Mouse (Mus musculus): ENCODE data around the gene Sema4d.

Sema4d gene

DNA sequence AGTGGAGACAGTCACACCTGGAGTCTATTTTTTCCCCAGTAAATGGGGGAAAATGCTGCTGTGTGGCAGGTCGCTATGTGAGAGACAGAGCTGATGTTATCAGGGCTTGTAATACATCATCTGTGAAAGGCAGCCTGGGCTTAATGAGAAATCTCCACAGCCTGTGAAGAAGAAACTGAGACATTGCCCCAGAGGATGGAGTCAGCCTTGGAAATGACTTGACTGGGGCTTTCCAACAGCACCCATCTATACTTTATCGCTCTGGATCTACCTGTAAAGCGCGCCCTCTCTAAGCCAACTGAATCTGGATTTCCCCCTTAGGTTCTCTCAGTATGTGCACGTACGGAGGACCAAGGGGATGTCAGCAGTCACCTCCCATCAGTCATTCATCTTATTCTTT, 21.1 kb upstream of the Sema4d start:
- no peak for DNase-seq (ENCODE audit: low spot score)

DNA sequence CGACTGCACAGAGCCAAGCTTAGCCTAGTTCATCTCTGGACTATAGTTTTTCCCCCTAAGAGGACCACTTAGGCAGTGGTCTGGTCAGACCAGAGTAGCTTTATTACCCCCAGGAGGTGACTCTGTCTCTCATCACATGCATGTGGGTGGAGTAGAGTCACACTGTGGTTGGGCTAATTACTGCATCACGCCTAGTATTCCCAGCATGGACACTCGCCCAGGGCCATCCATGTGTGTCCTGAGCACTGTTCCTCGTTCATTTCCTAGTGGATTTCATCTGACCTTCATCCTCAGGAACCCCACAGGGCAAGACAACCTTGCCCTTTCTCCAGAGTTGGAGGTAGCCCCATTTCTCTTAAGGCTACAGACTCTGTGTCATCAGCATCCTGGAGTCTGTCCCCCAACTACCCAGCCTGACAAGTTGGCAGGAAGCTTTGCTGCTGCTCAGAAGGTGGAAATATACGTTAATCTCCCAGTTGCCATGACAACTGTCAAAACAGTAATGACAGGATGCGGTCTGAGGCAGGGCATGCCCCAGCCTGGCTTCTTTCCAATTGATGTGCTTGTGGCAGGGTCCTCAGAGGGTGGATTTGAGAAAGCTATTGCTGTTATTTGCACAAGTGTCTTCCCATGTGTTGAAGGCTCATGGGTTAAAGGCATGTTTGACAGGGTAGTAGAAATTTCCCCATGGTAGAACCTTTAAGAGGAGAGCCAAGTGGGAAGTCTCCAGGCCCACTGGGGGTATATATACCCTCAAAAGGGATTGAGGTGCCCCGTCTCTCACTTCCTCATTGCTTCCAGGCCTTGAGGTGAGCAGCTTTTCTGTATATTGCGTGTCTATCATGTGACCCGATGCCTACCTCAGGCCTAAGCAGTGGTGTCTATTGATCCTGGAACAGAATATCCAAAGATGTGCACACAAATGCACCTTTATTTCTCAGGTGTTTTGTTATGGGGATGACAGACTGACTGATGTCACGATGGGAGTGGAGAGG, 20.4 kb upstream of the Sema4d start:
- DNase-seq (ENCODE audit: low spot score) = peak; percentile 72

DNA sequence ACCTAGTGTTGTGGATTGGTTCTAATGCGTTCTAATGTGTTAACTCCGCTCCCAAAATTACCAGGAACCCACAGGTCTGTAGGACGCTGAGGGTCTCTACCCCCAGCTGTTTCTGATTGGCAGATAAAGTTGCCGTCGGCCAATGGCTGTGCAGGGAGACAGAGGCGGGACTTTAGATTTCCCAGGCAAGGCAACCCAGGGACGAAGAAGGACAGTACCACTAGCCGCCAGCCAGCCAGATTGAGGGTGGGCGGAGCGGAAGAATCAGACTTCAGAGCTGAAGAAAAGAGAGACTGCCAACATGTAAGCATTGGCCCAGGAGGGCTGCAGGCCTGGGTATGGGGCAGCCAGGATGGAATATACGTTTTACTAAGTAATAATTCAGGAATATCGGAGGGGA, 14.6 kb upstream of the Sema4d start:
- peak; percentile 68 for DNase-seq (ENCODE audit: low spot score)

DNA sequence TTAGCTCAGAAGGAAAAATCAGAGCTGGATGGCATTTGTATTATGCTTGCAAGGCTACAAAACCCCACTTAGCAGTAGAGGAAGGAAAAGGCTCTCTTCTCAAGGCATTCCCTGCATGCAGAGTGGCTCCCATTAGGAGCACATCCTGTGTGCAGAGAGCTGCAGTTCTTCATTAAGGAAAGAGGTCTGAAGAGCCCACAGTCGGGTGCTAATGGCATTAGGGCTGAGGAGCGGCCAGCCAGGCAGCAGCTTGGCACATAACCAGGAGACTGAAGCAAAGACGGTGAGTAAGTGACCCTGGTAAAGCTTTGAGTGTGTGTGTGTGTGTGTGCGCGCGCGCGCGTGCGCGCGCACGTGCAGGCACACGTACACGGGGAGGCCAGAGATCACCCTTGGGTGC, 12.7 kb upstream of the Sema4d start:
- DNase-seq (ENCODE audit: low spot score) = no peak

DNA sequence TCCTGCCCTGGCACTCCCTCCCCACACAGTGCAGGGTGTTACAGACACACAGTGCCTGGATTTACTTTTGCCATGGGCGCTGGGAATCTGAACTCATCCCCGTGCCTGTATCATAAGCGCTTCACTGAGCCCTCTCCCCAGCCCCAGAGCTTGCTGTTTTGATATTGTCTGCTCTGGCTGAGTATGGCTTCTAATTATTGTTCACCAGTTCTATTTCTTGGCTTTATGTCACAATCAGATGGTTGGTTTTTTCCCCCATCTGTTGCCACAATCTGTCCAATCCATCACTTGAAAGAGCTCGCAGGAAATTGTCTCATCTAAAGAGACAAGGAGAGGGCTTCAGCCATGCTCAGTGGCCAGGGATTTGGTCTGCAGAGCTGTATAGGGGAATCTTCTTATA, 12.1 kb upstream of the Sema4d start:
- DNase-seq (ENCODE audit: low spot score) = no peak

DNA sequence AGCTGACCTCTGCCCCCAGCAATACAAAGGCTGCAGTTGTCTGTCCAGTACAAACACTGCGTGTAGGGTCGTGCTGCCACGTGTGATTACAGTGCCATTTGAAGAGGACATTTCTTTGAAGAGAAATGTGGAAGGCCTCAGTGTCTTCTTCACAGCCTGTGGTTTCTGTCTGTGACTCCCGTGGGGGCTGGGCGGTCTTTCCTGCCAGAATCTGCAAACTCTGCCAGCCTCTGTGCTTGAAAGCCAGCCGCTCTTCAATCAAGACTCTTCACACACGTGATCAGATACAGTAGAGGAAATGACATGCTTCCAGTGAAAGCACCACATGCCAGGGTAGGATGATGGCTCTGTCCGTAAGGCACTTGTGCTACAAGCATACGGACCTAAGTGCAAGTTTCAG, 7.4 kb upstream of the Sema4d start:
- DNase-seq (ENCODE audit: low spot score) = no peak

DNA sequence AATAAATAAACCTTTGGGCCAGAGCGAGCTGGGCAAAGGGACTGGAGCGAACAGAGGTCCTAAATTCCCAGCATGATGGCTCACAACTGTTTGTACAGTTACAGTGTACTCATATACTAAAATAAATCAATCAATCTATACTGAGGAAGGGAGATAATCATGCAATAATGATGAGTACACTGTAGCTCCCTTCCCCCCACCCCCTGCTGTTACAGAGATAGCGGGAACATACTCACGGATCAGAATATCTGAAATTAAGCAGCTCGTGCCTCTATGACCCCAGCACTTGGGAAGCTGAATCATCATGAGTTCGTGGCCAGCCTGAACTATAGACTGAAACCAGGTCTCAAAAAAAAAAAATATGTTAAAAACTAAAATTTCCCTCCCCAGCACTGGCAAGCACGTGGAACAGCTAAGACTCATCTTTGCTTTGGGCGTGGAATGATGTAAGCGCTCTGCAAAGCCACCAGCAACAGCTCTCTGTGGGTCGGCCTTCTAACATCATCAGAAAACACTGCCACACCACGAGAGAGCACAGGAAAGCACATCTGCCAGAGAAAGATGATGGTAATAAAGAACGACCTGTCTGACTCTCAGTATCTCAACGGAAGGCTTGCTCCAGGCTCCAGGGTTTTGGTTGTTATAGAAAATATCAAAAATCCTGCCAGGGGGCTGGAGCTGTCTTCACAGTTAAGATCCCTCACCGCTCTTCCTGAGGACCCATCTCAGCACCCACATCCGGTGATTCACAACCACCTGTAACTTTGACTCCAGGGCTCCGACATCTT, 6.4 kb upstream of the Sema4d start:
- no peak for DNase-seq (ENCODE audit: low spot score)

DNA sequence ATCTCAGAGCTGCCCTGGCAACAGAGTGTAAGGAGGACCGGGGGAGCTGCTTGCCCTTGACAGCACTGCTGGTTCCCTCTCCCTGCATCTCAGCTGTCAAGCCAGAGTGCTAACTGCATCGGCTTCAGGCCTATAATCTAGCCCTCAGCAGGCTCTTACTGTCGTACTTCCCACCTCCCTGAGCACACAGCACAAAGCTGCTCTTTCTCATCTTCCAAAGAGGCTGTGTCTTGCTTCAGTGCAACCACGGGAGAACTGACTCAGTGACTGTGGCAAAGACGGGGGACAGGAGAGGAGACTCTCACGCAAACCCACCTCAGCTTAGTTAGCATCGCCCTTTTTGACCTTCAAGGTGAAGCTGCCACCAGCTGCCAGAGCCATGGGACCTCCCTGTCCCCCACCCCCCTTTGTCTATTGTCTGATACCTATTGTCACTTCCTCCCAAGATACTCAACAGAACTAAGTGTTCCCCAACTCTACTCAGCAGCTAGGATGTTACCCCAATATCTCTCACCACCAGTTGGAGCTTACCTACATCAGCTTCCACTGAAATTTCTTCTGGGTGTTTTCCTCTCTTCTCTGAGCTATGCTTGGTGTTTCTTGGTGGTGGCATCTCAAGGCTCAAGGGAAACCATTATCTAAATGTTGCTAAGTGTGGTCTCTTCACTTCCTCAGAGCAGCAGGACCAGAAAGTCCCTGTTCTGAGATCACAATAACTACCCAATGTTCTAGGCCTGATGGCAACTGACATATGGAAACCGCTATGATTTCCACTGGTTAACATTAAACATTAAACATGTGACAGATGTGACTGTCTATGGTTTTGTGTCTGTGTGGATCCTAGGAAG, 4.6 kb upstream of the Sema4d start:
- DNase-seq (ENCODE audit: low spot score) = no peak

DNA sequence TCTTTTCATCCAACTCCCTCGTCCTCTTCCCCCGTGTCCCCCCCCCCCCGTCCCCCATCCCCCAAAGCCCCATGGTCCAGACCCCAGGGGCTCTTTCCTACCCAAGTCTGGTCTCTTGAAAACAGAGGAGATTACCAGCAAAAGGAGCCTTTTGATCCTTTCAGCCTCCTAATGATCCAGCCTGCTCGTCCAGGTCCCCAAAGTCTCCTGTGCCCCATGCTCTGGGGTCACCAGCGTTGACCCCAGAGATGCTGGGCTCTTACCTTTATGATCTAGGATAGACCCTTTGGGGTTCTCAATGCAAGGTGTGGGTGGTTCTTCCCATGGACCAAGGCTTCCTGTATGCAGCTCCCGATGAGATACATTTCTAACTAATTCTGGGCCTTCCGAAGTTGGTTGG, 401 bp upstream of the Sema4d start:
- no peak for DNase-seq (ENCODE audit: low spot score)

DNA sequence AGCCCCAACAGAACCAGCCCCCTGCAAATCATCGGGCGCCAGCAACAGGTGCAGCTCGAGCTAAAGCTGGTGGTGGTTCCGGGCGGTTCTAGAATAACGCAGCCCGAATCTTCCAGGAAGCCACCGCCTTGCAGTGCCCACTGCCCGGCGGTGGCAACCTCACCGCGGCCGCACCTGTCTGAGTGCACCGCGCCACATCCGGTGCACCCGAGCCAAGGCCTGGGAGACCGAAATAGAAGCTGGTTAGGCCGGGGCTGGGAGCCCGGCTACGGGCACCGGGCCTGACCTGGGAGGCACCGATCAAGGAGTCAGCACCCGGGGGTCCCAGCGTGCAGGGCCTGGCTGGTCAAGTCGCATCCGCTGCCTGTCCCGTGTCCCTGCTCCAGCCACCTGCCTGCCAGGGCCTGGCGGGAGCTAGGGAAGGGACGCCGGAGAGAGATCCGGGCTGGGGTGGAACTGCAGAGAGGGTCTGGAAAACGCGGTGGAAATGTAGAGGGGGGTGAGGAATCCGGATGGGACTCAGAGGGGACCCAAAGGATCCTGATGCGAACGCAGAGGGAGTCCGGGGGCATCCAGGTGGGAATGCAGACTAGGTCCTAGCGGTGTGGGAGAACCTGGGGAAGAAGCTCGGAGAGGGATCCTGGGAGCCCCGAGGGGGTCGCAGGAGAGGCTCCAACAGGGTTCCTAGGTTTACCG, 670 bp downstream of the Sema4d start:
- DNase-seq (ENCODE audit: low spot score) = no peak

DNA sequence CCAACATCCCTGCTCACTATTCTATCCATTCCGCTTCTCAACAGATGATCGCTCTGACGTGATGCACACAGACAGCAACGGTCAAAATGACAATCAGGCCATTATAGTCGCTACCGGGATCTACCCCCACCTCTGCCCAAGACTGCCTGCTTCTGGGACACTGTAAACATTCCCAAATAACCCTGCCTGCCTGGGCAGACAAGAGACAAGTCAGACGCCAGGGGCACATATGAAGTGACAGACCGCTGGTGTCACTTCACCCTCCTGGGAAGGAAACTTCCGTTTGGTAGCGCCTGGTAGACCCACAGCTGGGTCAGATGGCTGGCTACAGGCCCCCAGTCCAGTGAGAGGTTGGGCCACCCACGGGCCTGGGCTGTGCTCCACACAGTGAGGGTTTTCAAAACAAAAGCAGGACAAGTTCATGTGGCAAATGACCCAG, 1.4 kb downstream of the Sema4d start:
- no peak for DNase-seq (ENCODE audit: low spot score)

DNA sequence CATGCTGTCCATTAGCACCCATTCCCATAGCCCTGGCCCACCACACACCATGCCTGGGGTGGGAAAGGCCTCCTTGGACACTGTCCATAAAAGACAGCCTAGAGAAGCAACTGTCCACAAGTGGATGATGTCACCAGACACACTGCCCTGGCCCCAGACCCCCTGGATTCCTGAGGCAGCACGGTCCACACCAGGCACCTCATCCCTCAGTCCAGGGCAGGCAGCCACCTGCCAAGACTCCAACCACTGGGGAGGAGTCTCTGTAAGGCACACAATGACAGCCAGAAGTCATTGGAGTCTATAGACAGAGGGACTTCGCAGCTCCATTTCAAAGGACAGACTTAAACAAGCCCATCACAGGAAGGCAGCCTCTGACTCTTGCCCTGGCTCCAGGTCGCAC, 1.9 kb downstream of the Sema4d start:
- DNase-seq (ENCODE audit: low spot score) = no peak

DNA sequence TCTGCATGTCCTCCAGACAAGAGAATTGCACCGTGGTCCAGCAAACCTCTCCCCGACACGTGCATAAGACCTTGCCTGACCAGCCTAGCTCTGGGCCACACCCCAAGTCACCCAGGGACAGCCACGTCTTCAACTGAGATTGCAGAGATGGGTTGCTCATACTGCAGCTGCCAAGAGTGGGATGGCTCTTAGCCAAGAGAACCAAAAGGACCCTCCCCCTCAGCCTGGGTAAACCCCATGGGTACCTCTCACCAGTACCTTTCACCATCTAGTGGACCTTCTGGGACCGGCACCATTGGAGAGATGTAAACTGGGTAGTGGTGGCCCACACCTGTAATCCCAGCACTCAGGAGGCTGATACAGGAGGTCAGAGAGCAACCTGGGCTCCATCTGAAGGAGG, 2.8 kb downstream of the Sema4d start:
- no peak for DNase-seq (ENCODE audit: low spot score)

DNA sequence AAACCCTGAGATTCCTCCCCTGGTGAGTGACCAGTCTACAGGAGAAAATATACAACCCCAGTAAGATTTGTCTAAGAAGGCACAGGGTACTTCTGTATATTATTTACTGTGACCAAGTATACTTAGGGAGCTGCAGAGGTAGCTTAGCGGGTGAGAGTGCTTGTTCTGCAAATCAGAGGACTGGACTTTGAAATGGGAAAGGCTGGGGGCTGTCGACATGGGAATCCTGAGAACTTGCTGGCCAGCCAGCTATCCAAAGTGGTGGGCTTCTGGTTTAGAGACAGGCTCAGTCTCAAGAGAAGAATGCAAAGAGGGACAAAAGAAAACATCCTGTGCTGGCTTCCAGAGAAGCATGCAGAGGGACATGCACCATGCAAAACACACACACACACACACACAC, 5.7 kb downstream of the Sema4d start:
- no peak for DNase-seq (ENCODE audit: low spot score)

DNA sequence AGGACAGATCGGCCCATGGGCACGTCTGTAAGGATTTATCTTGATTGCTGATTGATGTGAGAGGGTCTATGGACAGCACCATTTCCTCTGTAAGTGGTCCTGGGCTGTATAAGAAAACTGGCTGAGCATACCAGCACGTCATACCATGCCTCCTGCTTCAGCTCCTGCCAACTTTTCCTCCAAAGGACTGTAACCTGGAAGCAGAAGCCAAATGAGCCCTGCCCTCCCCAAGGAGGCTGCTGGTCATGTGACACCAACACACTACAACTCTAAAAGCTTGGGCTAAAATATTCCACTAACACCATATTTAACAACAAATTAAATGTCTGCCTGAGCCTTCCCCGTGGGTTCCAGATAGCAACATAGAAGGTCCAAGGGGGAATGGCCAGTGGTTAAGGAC, 6.9 kb downstream of the Sema4d start:
- no peak for DNase-seq (ENCODE audit: low spot score)

DNA sequence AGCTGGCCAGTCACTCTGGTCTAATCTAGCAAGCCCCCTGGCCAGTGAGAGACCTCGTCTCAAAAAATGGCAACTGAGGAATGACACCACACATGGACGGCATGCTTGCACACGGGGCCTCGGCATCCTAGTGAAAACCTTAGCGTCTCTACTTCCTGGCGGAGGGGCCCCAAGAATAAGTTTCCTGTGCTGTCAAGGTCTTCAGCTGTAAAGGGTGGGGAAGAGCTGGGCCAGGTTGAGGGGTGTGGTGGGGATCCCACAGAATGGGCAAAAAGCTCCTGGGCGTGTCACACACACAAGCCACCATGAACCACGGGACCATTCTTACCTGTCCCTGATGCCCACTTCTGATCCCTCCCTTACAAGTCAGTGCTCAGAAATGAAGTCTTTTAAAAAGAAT, 9.1 kb downstream of the Sema4d start:
- DNase-seq (ENCODE audit: low spot score) = no peak

DNA sequence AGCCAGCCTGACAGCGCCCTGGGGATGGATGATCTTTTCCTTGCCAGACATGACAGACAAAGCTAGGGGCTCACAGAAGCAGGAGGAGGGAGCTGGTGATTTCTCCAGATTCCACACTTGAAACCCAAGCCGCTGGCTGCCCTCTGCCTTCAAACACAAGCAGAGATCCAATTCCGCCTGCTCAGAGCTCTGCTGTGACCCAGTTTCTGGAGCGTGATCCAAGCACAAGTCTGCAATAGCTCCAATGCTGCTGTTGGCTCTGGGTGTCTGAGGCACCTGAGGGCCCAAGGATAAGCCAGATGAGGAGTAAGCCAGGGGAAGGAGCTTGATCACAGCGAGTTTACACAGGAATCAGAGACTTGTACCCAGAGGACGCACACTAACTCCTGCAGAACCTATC, 9.7 kb downstream of the Sema4d start:
- no peak for DNase-seq (ENCODE audit: low spot score)

DNA sequence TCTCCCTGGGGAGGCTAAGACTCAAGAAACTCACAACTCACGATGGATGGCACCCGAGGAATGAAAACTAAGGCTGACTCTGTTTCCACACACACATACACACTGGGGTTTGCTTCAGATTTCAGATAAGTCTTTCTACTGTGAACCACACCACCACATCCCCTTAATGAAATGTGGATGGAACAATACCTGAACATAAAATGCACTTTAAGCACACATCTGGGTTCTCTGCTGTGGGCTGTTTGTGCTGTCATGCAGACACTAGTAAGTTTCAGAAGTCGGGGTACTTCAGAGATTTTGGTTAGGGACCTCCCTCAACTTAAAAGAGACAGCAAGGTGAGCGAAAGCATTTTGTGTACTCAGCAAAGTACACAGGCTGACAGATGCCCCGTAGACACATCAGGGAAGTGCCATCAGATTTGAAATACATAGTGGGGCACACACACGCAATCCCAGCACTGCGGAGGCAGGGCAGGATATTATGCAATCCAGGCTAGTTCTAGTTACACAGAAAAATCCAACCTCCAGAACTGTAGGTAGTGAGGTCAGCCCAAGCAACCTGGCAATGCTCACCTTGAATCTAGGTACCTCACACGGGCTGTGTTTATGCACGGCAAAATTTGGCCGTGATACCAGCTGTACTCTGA, 12.9 kb downstream of the Sema4d start:
- DNase-seq (ENCODE audit: low spot score) = no peak

DNA sequence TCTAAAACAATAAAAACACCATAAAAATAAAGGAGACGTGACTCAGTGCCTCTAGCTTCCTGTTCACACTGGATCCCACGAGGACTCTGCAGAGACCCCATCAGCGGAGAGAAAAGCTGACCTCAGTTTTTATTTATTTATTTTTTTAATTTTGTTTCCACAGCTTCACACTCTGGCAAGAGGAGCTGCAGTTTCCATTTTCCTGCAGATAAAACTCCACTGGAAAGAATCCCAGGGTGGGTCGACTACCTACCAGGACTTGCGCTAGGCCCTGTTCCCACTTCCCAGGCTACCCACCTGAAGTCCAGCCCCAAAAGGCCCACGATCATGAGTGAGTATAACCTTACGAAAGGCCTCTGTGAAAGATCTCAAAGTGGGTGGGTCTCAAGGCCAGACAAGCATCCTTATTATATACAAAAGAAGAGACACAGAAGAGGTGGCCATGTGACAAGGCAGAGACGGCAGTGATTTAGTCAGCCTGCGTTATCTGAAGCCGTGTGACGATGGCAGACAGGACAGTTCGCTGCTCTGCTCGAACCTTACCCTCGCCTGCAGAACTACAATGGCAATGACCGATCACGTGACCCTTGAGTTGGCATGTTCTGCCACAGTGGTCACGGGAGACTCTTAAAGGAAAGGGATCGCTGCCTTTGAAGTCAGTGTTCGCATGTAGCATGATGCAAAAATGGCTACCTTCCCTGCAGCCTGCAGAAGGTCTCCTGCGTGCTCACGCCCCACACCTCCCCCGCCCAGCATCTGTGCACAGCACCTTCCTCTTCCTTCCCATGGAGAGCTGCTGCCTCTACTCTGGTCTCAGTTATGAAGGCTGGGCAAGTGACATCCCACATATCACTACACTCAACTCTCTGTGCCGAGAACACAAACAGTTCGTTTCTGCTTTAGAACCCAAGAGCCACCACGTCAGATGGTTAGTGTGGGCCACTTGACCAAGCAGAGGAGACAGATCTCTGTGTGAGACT, 14.3 kb downstream of the Sema4d start:
- DNase-seq (ENCODE audit: low spot score) = no peak

Measured in embryo, embryonic 10 days (tissue).